Mouse (Mus musculus) spleen, adult 2 months (tissue): ENCODE data around the gene Ctdspl.

ENCODE experiments used
- CTCF ChIP-seq: fragments of 200-500 bp; IDR thresholded peaks from 2 replicates; pipeline ENCODE4 v1.5.1; 2011; ENCODE audit warnings: mild to moderate bottlenecking, inconsistent platforms; ENCODE audit not compliant: insufficient read depth, insufficient read length, insufficient replicate concordance; ENCODE audit errors: extremely low read depth
- POLR2A ChIP-seq: fragments of 200-500 bp; IDR thresholded peaks from 2 replicates; pipeline ENCODE4 v1.6.1; 2011; ENCODE audit warnings: low read depth, low read length, inconsistent platforms

- no peak for TF ChIP-seq CTCF
- no peak for TF ChIP-seq POLR2A
These were observed 166.5 kb downstream of the Ctdspl start for GRCm38 (mm10) chr9:119092473-119093418.
